Mouse (Mus musculus) heart, adult 2 months (tissue): ENCODE measurements around the gene Cyp2j6.

ENCODE experiments used
- CTCF ChIP-seq: fragments of 200-600 bp; IDR thresholded peaks from 2 replicates; pipeline ENCODE4 v1.8.1; 2022; ENCODE audit warnings: antibody characterized with exemption, mild to moderate bottlenecking, moderate library complexity
- POLR2A ChIP-seq: fragments of 200-500 bp; IDR thresholded peaks from 2 replicates; pipeline ENCODE4 v1.6.1; 2011; ENCODE audit warnings: mild to moderate bottlenecking, low read depth, low read length, control low read depth; ENCODE audit not compliant: insufficient read depth

GRCm38 (mm10) chr4:96507286-96507685 is 46.2 kb downstream of the Cyp2j6 start, which contains the start of gene Cyp2j8:
- TF ChIP-seq POLR2A (no peak), CTCF (no peak)
